ENCODE assay signal across 19 mouse cellular contexts in the genomic region with DNA sequence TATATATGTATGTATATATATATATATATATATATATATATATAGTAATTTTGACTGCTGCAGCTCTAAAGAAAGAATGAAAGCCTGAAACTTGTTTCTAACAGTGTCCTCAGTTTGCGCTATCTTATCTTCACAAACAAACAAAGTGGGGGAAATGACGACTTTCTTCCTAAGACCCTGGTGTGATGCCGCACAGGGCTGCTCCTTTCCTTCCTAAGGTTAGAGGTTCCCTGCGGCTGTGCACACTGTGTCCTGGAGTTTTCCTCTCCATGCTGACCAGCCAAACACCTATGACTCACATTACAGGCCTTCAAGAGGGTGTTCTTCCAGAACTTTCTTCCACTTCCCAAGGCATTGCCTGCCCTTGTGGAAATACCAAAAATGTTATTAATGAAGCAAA. TPM values are rescaled to one million over a fixed set of nuclear protein-coding genes. Genes with fewer than 3 reads are reported as not detected.
DNase-seq lines count a peak whose midpoint lies in the region; ATAC-seq lines count a peak whose summit lies in the region.
"Had no signal": no experiment of that assay in that cellular context is flagged by ENCODE, and none has a peak within 500 bp of the region (broad histone marks: within the 10 kb centered on the region; RNA-seq: fewer than 3 reads in every experiment).

No protein-coding gene starts in this region.

- intact Hi-C loops in heart, postnatal 14 days (cut with DNase I): no loop called here

- no peaks in the 10 kb centered on the region for H3K27me3 ChIP-seq in liver, embryonic 16.5 days (ENCODE audit: control insufficient read depth, insufficient read depth, low read depth, low read length)
- H3K27me3 ChIP-seq in heart, embryonic 13.5 days (replicated peaks): no peaks in the 10 kb centered on the region
- H3K27me3 ChIP-seq in midbrain, embryonic 16.5 days (ENCODE audit: control insufficient read depth, insufficient read depth, low read depth, low read length): no peaks in the 10 kb centered on the region
- H3K27me3 ChIP-seq: forebrain, embryonic 15.5 days; hindbrain, embryonic 13.5 days; intestine, embryonic 15.5 days; limb, embryonic 12.5 days; lung, embryonic 15.5 days; midbrain, embryonic 15.5 days had no signal

- no peaks in the 10 kb centered on the region for H3K4me1 ChIP-seq in liver, embryonic 16.5 days (ENCODE audit: control insufficient read depth, low read depth, low read length)
- H3K4me1 ChIP-seq in heart, embryonic 13.5 days: peaks cover 23% of the 10 kb centered on the region
- H3K4me1 ChIP-seq in midbrain, embryonic 16.5 days (ENCODE audit: control insufficient read depth, insufficient read depth, low read length): no peaks in the 10 kb centered on the region; the same call in 1 of the 2 replicates
- H3K4me1 ChIP-seq: forebrain, embryonic 15.5 days; intestine, embryonic 15.5 days; limb, embryonic 12.5 days; lung, embryonic 15.5 days had no signal

- no peak overlapping the region for H3K9ac ChIP-seq in liver, embryonic 16.5 days (ENCODE audit: low read depth, low read length)
- H3K9ac ChIP-seq in heart, embryonic 13.5 days: no peak overlapping the region
- no peak overlapping the region for H3K9ac ChIP-seq in midbrain, embryonic 16.5 days (ENCODE audit: low read depth, low read length)
- H3K9ac ChIP-seq: forebrain, embryonic 15.5 days; hindbrain, embryonic 13.5 days; intestine, embryonic 15.5 days; limb, embryonic 12.5 days; lung, embryonic 15.5 days; midbrain, embryonic 15.5 days had no signal

- ATAC-seq in liver, embryonic 16.5 days (ENCODE audit: low read depth): peak; percentile 58; the same call in 1 of the 2 replicates
- ATAC-seq in heart, embryonic 13.5 days (ENCODE audit: extremely low read depth, insufficient number of reproducible peaks, low FRiP score, low TSS enrichment): no peak
- no peak for ATAC-seq in midbrain, embryonic 16.5 days
- ATAC-seq: forebrain, embryonic 15.5 days; intestine, embryonic 15.5 days; midbrain, embryonic 15.5 days had no signal

- H3K4me2 ChIP-seq in liver, embryonic 16.5 days (ENCODE audit: low read depth, low read length): no peak overlapping the region
- no peak overlapping the region for H3K4me2 ChIP-seq in heart, embryonic 13.5 days
- no peak overlapping the region for H3K4me2 ChIP-seq in midbrain, embryonic 16.5 days (ENCODE audit: low read length)
- H3K4me2 ChIP-seq: forebrain, embryonic 15.5 days; hindbrain, embryonic 13.5 days; intestine, embryonic 15.5 days; limb, embryonic 12.5 days; lung, embryonic 15.5 days; midbrain, embryonic 15.5 days had no signal

- H3K9me3 ChIP-seq in liver, embryonic 16.5 days (replicated peaks; ENCODE audit: control insufficient read depth, low read length): no peaks in the 10 kb centered on the region
- H3K9me3 ChIP-seq in heart, embryonic 13.5 days: no peaks in the 10 kb centered on the region
- H3K9me3 ChIP-seq in midbrain, embryonic 16.5 days (replicated peaks; ENCODE audit: control insufficient read depth, low read length, poor library complexity, severe bottlenecking): no peaks in the 10 kb centered on the region
- H3K9me3 ChIP-seq: forebrain, embryonic 15.5 days; hindbrain, embryonic 13.5 days; intestine, embryonic 15.5 days; limb, embryonic 12.5 days; lung, embryonic 15.5 days; midbrain, embryonic 15.5 days had no signal

- no peaks in the 10 kb centered on the region for H3K36me3 ChIP-seq in liver, embryonic 16.5 days (ENCODE audit: control insufficient read depth, insufficient read depth)
- H3K36me3 ChIP-seq in heart, embryonic 13.5 days: no peaks in the 10 kb centered on the region
- H3K36me3 ChIP-seq in midbrain, embryonic 16.5 days (ENCODE audit: control insufficient read depth, insufficient read depth, low read length): no peaks in the 10 kb centered on the region
- H3K36me3 ChIP-seq: forebrain, embryonic 15.5 days; hindbrain, embryonic 13.5 days; intestine, embryonic 15.5 days; limb, embryonic 12.5 days; lung, embryonic 15.5 days; midbrain, embryonic 15.5 days had no signal

- no peak overlapping the region for H3K27ac ChIP-seq in liver, embryonic 16.5 days (ENCODE audit: low read length)
- peak overlapping the region; percentile 34; the same call in 1 of the 2 replicates for H3K27ac ChIP-seq in heart, embryonic 13.5 days (replicated peaks)
- no peak overlapping the region for H3K27ac ChIP-seq in midbrain, embryonic 16.5 days (ENCODE audit: low read length)
- H3K27ac ChIP-seq: forebrain, embryonic 15.5 days; hindbrain, embryonic 13.5 days; intestine, embryonic 15.5 days; limb, embryonic 12.5 days; lung, embryonic 15.5 days; midbrain, embryonic 15.5 days had no signal

- peak; percentile 61 for DNase-seq in heart, adult 8-10 months (ENCODE audit: low spot score)
- no peak for DNase-seq in heart, postnatal 14 days
- no peak for DNase-seq in liver
- peak; percentile 38 for DNase-seq in skeletal muscle tissue, adult 2 months (ENCODE audit: low read depth, low spot score)
- DNase-seq: cerebellum, adult 8-10 months; kidney, postnatal 4 days; right cerebral cortex, adult 18-20 months; spleen, adult 18-20 months; thymus, adult 2 months had no signal

- WGBS in liver, embryonic 16.5 days (ENCODE audit: insufficient replicate concordance): 59% methylated on average over 4 of the region's 4 CpGs
- WGBS in heart, embryonic 13.5 days: 37% methylated on average over 4 of the region's 4 CpGs
- 80% methylated on average over 4 of the region's 4 CpGs for WGBS in midbrain, embryonic 16.5 days

- no peak overlapping the region for H3K4me3 ChIP-seq in liver, embryonic 16.5 days (ENCODE audit: low read depth, low read length)
- H3K4me3 ChIP-seq in heart, embryonic 13.5 days: no peak overlapping the region
- H3K4me3 ChIP-seq in midbrain, embryonic 16.5 days (ENCODE audit: low read depth, low read length): no peak overlapping the region
- H3K4me3 ChIP-seq: erythroblast, embryonic 14.5 days; forebrain, embryonic 15.5 days; hindbrain, embryonic 13.5 days; intestine, embryonic 15.5 days; limb, embryonic 12.5 days; lung, embryonic 15.5 days; midbrain, embryonic 15.5 days had no signal

RNA-seq across cellular contexts. Expression of a gene that starts 31.5 kb away (rescaled TPM):
- total RNA-seq in heart, adult 8-10 months (2022): 10 to 100 TPM; 22.3 to 26.1 (median 24.0) TPM
- 10 to 100 TPM; 38.4 to 39.8 TPM for total RNA-seq in heart, postnatal 14 days (2021)
- 0.60 and 0.92 TPM in 2 replicates for polyA plus RNA-seq in liver, embryonic 16.5 days (2015; fragmentation: Nextera tagmentation; extraction: Ambion mirVana)
- 3.3 and 3.5 TPM in 2 replicates for polyA plus RNA-seq in heart, embryonic 13.5 days (2015; fragmentation: Nextera tagmentation; extraction: Ambion mirVana)
- 2.2 and 2.7 TPM in 2 replicates for polyA plus RNA-seq in midbrain, embryonic 16.5 days (2015; fragmentation: Nextera tagmentation; extraction: Ambion mirVana)

Comparison
In these comparisons a context has a peak if more than half of its experiments do, and no peak if none do; other contexts are left out.
1. DNase-seq: peak in heart, adult 8-10 months (single experiment) and skeletal muscle tissue, adult 2 months (single experiment); none in heart, postnatal 14 days (0 of 2) and liver (single experiment).